Comparison of ENCODE assay signal across 8 mouse cellular contexts in the genomic region with DNA sequence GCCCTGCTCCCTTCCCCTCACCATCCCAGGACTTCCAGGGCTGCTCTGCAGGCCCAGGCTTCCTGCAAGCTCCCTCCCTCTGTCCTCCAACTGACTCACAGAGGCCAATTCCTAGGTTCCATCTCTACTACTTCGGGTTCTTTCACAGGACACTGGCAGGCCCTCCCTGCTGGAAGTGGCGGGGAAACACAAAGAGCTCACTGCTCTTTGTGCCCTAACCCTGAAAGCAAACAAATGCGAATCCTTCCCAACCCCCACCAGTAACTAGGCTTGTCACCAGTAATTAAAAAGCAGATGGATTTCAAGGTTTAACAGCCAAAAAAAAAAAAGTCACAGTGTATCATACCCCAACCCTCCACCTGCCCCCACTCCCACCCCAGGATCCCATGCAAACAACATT. TPM values are rescaled to one million over a fixed set of nuclear protein-coding genes. Genes with fewer than 3 reads are reported as not detected.
DNase-seq lines count a peak whose midpoint lies in the region; ATAC-seq and TF ChIP-seq lines count a peak whose summit lies in the region.

No protein-coding gene starts in this region.

- H3K9me3 ChIP-seq in heart, embryonic 13.5 days: no peaks in the 10 kb centered on the region
- no peaks in the 10 kb centered on the region for H3K9me3 ChIP-seq in hindbrain, postnatal 0 days (ENCODE audit: low read length)
- H3K9me3 ChIP-seq in midbrain, postnatal 0 days (ENCODE audit: low read length): no peaks in the 10 kb centered on the region

- intact Hi-C loops in heart, postnatal 10 days (cut with DNase I): no loop called here

- no peak for TF ChIP-seq CTCF in hindbrain, postnatal 0 days (IDR thresholded peaks at IDR 0.05; ENCODE audit: low read depth)
- no peak for TF ChIP-seq CTCF in midbrain, postnatal 0 days (IDR thresholded peaks at IDR 0.05)

- H3K27me3 ChIP-seq in heart, embryonic 13.5 days (replicated peaks): no peaks in the 10 kb centered on the region
- no peaks in the 10 kb centered on the region for H3K27me3 ChIP-seq in hindbrain, postnatal 0 days (ENCODE audit: insufficient read depth, low read length)
- H3K27me3 ChIP-seq in midbrain, postnatal 0 days (ENCODE audit: insufficient read depth, low read length): no peaks in the 10 kb centered on the region

- peak overlapping the region; percentile 86 for H3K9ac ChIP-seq in heart, embryonic 13.5 days
- no peak overlapping the region; the same call in 1 of the 2 replicates for H3K9ac ChIP-seq in hindbrain, postnatal 0 days (replicated peaks; ENCODE audit: low read length)
- H3K9ac ChIP-seq in midbrain, postnatal 0 days (replicated peaks; ENCODE audit: low read length, poor library complexity, severe bottlenecking): no peak overlapping the region

- peaks cover 18% of the 10 kb centered on the region for H3K4me1 ChIP-seq in heart, embryonic 13.5 days
- 0 out of 2 replicates have a peak, but pooled peaks cover 3% of the 10 kb centered on the region for H3K4me1 ChIP-seq in hindbrain, postnatal 0 days (ENCODE audit: insufficient read depth, low read length)
- no peaks in the 10 kb centered on the region for H3K4me1 ChIP-seq in midbrain, postnatal 0 days (ENCODE audit: insufficient read depth, low read length)

- no peak for DNase-seq in heart, postnatal 10 days
- peak; percentile 80 for DNase-seq in embryo, embryonic 10 days (ENCODE audit: low spot score)
- DNase-seq in hindbrain, postnatal 0 days (ENCODE audit: low spot score): no peak
- DNase-seq in midbrain, postnatal 0 days (ENCODE audit: low spot score): no peak
- no peak for DNase-seq in spleen, postnatal 10 days (ENCODE audit: low spot score in 2 of 2)
- no peak for DNase-seq in right cerebral cortex, postnatal 10 days (ENCODE audit: low spot score in 2 of 2)
- no peak for DNase-seq in cerebellum, adult 8-10 months

- H3K4me3 ChIP-seq in heart, embryonic 13.5 days: peak overlapping the region; percentile 84
- H3K4me3 ChIP-seq in hindbrain, postnatal 0 days (ENCODE audit: low read length): peak overlapping the region; percentile 80
- no peak overlapping the region; the same call in 1 of the 2 replicates for H3K4me3 ChIP-seq in midbrain, postnatal 0 days (ENCODE audit: low read depth, low read length)

- H3K36me3 ChIP-seq in heart, embryonic 13.5 days: no peaks in the 10 kb centered on the region
- H3K36me3 ChIP-seq in hindbrain, postnatal 0 days (ENCODE audit: insufficient read depth, low read length): no peaks in the 10 kb centered on the region
- no peaks in the 10 kb centered on the region for H3K36me3 ChIP-seq in midbrain, postnatal 0 days (ENCODE audit: insufficient read depth, low read length)

- no peak for ATAC-seq in heart, embryonic 13.5 days (ENCODE audit: extremely low read depth, insufficient number of reproducible peaks, low FRiP score, low TSS enrichment)
- no peak for ATAC-seq in hindbrain, postnatal 0 days
- ATAC-seq in midbrain, postnatal 0 days (ENCODE audit: low FRiP score): no peak

- 29% methylated on average over 3 of the region's 3 CpGs for whole genome bisulfite sequencing in heart, embryonic 13.5 days
- 4% methylated on average over 3 of the region's 3 CpGs for WGBS in hindbrain, postnatal 0 days
- 13% methylated on average over 3 of the region's 3 CpGs for WGBS in midbrain, postnatal 0 days

- no peak overlapping the region for H3K27ac ChIP-seq in heart, embryonic 13.5 days (replicated peaks)
- no peak overlapping the region for H3K27ac ChIP-seq in hindbrain, postnatal 0 days
- H3K27ac ChIP-seq in midbrain, postnatal 0 days (ENCODE audit: low read depth, low read length): no peak overlapping the region

- peak overlapping the region; percentile 85 for H3K4me2 ChIP-seq in heart, embryonic 13.5 days
- peak overlapping the region; percentile 80 for H3K4me2 ChIP-seq in hindbrain, postnatal 0 days (ENCODE audit: low read depth, low read length)
- peak overlapping the region; percentile 73 for H3K4me2 ChIP-seq in midbrain, postnatal 0 days (ENCODE audit: low read depth, low read length, poor library complexity, severe bottlenecking)

RNA-seq across cellular contexts. Expression of a gene that starts 1.4 kb away (rescaled TPM):
- polyA plus RNA-seq in heart, embryonic 13.5 days (2015; fragmentation: Nextera tagmentation; extraction: Ambion mirVana): 44.8 and 51.3 TPM in 2 replicates
- 10 to 100 TPM; 22.0 to 22.7 TPM for total RNA-seq in heart, postnatal 10 days (2021)
- total RNA-seq in hindbrain, postnatal 0 days (2014; rRNA removed): 16.8 and 17.9 TPM in 2 replicates
- polyA plus RNA-seq in hindbrain, postnatal 0 days (2015; fragmentation: Nextera tagmentation; extraction: Ambion mirVana): 20.2 and 22.9 TPM in 2 replicates
- 13.0 and 17.1 TPM in 2 replicates for total RNA-seq in midbrain, postnatal 0 days (2014; rRNA removed)
- polyA plus RNA-seq in midbrain, postnatal 0 days (2015; fragmentation: Nextera tagmentation; extraction: Ambion mirVana): 13.0 and 15.3 TPM in 2 replicates

RNA-seq across cellular contexts. Expression of a gene that starts 19.7 kb away (rescaled TPM):
- polyA plus RNA-seq in heart, embryonic 13.5 days (2015; fragmentation: Nextera tagmentation; extraction: Ambion mirVana): not detected in 2 replicates
- total RNA-seq in heart, postnatal 10 days (2021): not detected
- not detected in 2 replicates for total RNA-seq in hindbrain, postnatal 0 days (2014; rRNA removed)
- not detected in 2 replicates for polyA plus RNA-seq in hindbrain, postnatal 0 days (2015; fragmentation: Nextera tagmentation; extraction: Ambion mirVana)
- total RNA-seq in midbrain, postnatal 0 days (2014; rRNA removed): not detected in 2 replicates
- polyA plus RNA-seq in midbrain, postnatal 0 days (2015; fragmentation: Nextera tagmentation; extraction: Ambion mirVana): not detected in 2 replicates

RNA-seq across cellular contexts. Expression of a gene that starts 35.9 kb away (rescaled TPM):
- polyA plus RNA-seq in heart, embryonic 13.5 days (2015; fragmentation: Nextera tagmentation; extraction: Ambion mirVana): not detected in 2 replicates
- total RNA-seq in heart, postnatal 10 days (2021): not detected
- total RNA-seq in hindbrain, postnatal 0 days (2014; rRNA removed): not detected in 2 replicates
- 0.09 and 0.16 TPM in 2 replicates for polyA plus RNA-seq in hindbrain, postnatal 0 days (2015; fragmentation: Nextera tagmentation; extraction: Ambion mirVana)
- total RNA-seq in midbrain, postnatal 0 days (2014; rRNA removed): not detected in 2 replicates
- polyA plus RNA-seq in midbrain, postnatal 0 days (2015; fragmentation: Nextera tagmentation; extraction: Ambion mirVana): not detected in 2 replicates

RNA-seq across cellular contexts. Expression of a gene that starts 37.9 kb away (rescaled TPM):
- polyA plus RNA-seq in heart, embryonic 13.5 days (2015; fragmentation: Nextera tagmentation; extraction: Ambion mirVana): not detected in 2 replicates
- not detected for total RNA-seq in heart, postnatal 10 days (2021)
- 0.21 TPM in 1 of 2 replicates, not detected in the other for total RNA-seq in hindbrain, postnatal 0 days (2014; rRNA removed)
- polyA plus RNA-seq in hindbrain, postnatal 0 days (2015; fragmentation: Nextera tagmentation; extraction: Ambion mirVana): not detected in 2 replicates
- 0.27 TPM in 1 of 2 replicates, not detected in the other for total RNA-seq in midbrain, postnatal 0 days (2014; rRNA removed)
- 0.05 TPM in 1 of 2 replicates, not detected in the other for polyA plus RNA-seq in midbrain, postnatal 0 days (2015; fragmentation: Nextera tagmentation; extraction: Ambion mirVana)

RNA-seq across cellular contexts. Expression of a gene that starts 57.3 kb away (rescaled TPM):
- not detected in 2 replicates for polyA plus RNA-seq in heart, embryonic 13.5 days (2015; fragmentation: Nextera tagmentation; extraction: Ambion mirVana)
- not detected for total RNA-seq in heart, postnatal 10 days (2021)
- not detected in 2 replicates for total RNA-seq in hindbrain, postnatal 0 days (2014; rRNA removed)
- not detected in 2 replicates for polyA plus RNA-seq in hindbrain, postnatal 0 days (2015; fragmentation: Nextera tagmentation; extraction: Ambion mirVana)
- 0.14 TPM in 1 of 2 replicates, not detected in the other for total RNA-seq in midbrain, postnatal 0 days (2014; rRNA removed)
- polyA plus RNA-seq in midbrain, postnatal 0 days (2015; fragmentation: Nextera tagmentation; extraction: Ambion mirVana): not detected in 2 replicates
